Mouse (Mus musculus) MEL (cell line): Measurements from ENCODE around the gene Bst2. TPM values are rescaled to one million over a fixed set of nuclear protein-coding genes. Genes with fewer than 3 reads are reported as not detected.

Experiments used
- DNase-seq: peaks from one replicate; pipeline ENCODE4 v3.0.0; 2011; ENCODE audit warnings: low read depth, low spot score
- H3K27ac ChIP-seq: 2 replicates; pipeline ENCODE4 v1.5.1; 2012; ENCODE audit warnings: low read depth, mild to moderate bottlenecking, control low read depth, low read length, moderate library complexity; ENCODE audit not compliant: control insufficient read depth
- H3K27me3 ChIP-seq, 2 experiments: fragments of 150-350 bp in 1 of 2; sonication (generic) in 1 of 2; 2 replicates each; pipeline ENCODE4 v1.6.1; 2012; ENCODE audit warnings: low read length in 2 of 2, mild to moderate bottlenecking in 2 of 2, improper control_type of control experiment in 1 of 2, moderate library complexity in 1 of 2; ENCODE audit not compliant: insufficient read depth in 2 of 2, control insufficient read depth in 1 of 2
- H3K36me3 ChIP-seq, 2 experiments: 2 replicates each; pipeline ENCODE4 v1.6.1; 2012 to 2014; ENCODE audit warnings: low read length in 2 of 2, improper control_type of control experiment in 1 of 2, inconsistent platforms in 1 of 2, mild to moderate bottlenecking in 1 of 2; ENCODE audit not compliant: insufficient read depth in 2 of 2, control insufficient read depth in 1 of 2
- H3K4me1 ChIP-seq, 2 experiments: fragments of 150-350 bp in 1 of 2; sonication (generic) in 1 of 2; 2 replicates each; pipeline ENCODE4 v1.6.1; 2012; ENCODE audit warnings: low read length in 2 of 2, improper control_type of control experiment in 1 of 2, mild to moderate bottlenecking in 1 of 2; ENCODE audit not compliant: insufficient read depth in 2 of 2, control insufficient read depth in 1 of 2
- H3K4me3 ChIP-seq, 2 experiments: fragments of 150-350 bp in 1 of 2; sonication (generic) in 1 of 2; 2 replicates each; pipeline ENCODE4 v1.5.1; 2012; ENCODE audit warnings: low read depth in 2 of 2, low read length in 2 of 2, mild to moderate bottlenecking in 2 of 2, moderate library complexity in 2 of 2, control low read depth in 1 of 2, improper control_type of control experiment in 1 of 2; ENCODE audit not compliant: control insufficient read depth in 1 of 2, insufficient read depth in 1 of 2
- H3K79me2 ChIP-seq: 2 replicates; pipeline ENCODE4 v1.6.1; 2012; ENCODE audit warnings: mild to moderate bottlenecking, low read length, moderate library complexity; ENCODE audit not compliant: control insufficient read depth, poor library complexity, insufficient read depth
- H3K9ac ChIP-seq: 2 replicates; pipeline ENCODE4 v1.6.1; 2012; ENCODE audit warnings: low read depth, mild to moderate bottlenecking, control low read depth, low read length, moderate library complexity; ENCODE audit not compliant: control insufficient read depth, poor library complexity, severe bottlenecking
- H3K9me3 ChIP-seq: fragments of 150-350 bp; sonication (generic); replicated peaks from 2 replicates; pipeline ENCODE4 v1.6.1; 2012; ENCODE audit warnings: mild to moderate bottlenecking, low read length, improper control_type of control experiment, moderate library complexity; ENCODE audit not compliant: insufficient read depth
- BHLHE40 ChIP-seq: IDR thresholded peaks from 2 replicates; pipeline ENCODE4 v1.6.1; 2012; ENCODE audit warnings: low read depth, mild to moderate bottlenecking, inconsistent platforms, low read length, improper control_type of control experiment, borderline replicate concordance
- CHD2 ChIP-seq: IDR thresholded peaks from 2 replicates; pipeline ENCODE4 v1.6.1; 2011; ENCODE audit warnings: low read length, improper control_type of control experiment
- E2F4 ChIP-seq: IDR thresholded peaks from 2 replicates; pipeline ENCODE4 v1.6.1; 2011; ENCODE audit warnings: low read depth, low read length, improper control_type of control experiment, borderline replicate concordance
- EP300 ChIP-seq, 2 experiments: IDR thresholded peaks; 2 replicates each; pipeline ENCODE4 v1.6.1; 2011; ENCODE audit warnings: improper control_type of control experiment in 2 of 2, low read length in 2 of 2, low read depth in 1 of 2, mild to moderate bottlenecking in 1 of 2
- ETS1 ChIP-seq: IDR thresholded peaks from 2 replicates; pipeline ENCODE4 v1.6.1; 2012; ENCODE audit warnings: low read depth, mild to moderate bottlenecking, inconsistent platforms, low read length, improper control_type of control experiment, moderate library complexity
- GABPA ChIP-seq: IDR thresholded peaks from 2 replicates; pipeline ENCODE4 v1.6.1; 2012; ENCODE audit warnings: low read depth, mild to moderate bottlenecking, inconsistent platforms, low read length, improper control_type of control experiment, moderate library complexity
- HCFC1 ChIP-seq: IDR thresholded peaks from 2 replicates; pipeline ENCODE4 v1.6.1; 2012; ENCODE audit warnings: low read depth, mild to moderate bottlenecking, inconsistent platforms, low read length, improper control_type of control experiment, moderate library complexity
- KAT2A ChIP-seq: conservative IDR thresholded peaks from 2 replicates; pipeline ENCODE4 v1.6.1; 2012; ENCODE audit warnings: low read depth, low read length, improper control_type of control experiment, inconsistent platforms
- MAFK ChIP-seq: IDR thresholded peaks from 2 replicates; pipeline ENCODE4 v1.6.1; 2011; ENCODE audit warnings: low read depth, mild to moderate bottlenecking, low read length, improper control_type of control experiment, borderline replicate concordance
- MAZ ChIP-seq: IDR thresholded peaks from 2 replicates; pipeline ENCODE4 v1.6.1; 2012; ENCODE audit warnings: low read depth, mild to moderate bottlenecking, inconsistent platforms, low read length, improper control_type of control experiment
- MEF2A ChIP-seq: IDR thresholded peaks from 2 replicates; pipeline ENCODE4 v1.6.1; 2014; ENCODE audit warnings: low read depth, mild to moderate bottlenecking, inconsistent platforms, low read length, improper control_type of control experiment; ENCODE audit not compliant: poor library complexity, insufficient replicate concordance, severe bottlenecking; ENCODE audit errors: extremely low read depth
- MYB ChIP-seq: IDR thresholded peaks from 2 replicates; pipeline ENCODE4 v1.6.1; 2011; ENCODE audit warnings: mild to moderate bottlenecking, low read depth, low read length, improper control_type of control experiment
- MYC ChIP-seq: IDR thresholded peaks from 2 replicates; pipeline ENCODE4 v1.6.1; 2011; ENCODE audit warnings: low read depth, mild to moderate bottlenecking, low read length, improper control_type of control experiment, moderate library complexity
- NELFE ChIP-seq: IDR thresholded peaks from 2 replicates; pipeline ENCODE4 v1.6.1; 2011; ENCODE audit warnings: low read depth, low read length, improper control_type of control experiment
- NRF1 ChIP-seq: IDR thresholded peaks from 2 replicates; pipeline ENCODE4 v1.6.1; 2014; ENCODE audit warnings: low read depth, mild to moderate bottlenecking, inconsistent platforms, low read length, improper control_type of control experiment, moderate library complexity; ENCODE audit not compliant: poor library complexity, insufficient read depth, severe bottlenecking
- POLR2A ChIP-seq, 2 experiments: IDR thresholded peaks; 2 replicates each; pipeline ENCODE4 v1.6.1; 2011 to 2012; ENCODE audit warnings: low read length in 2 of 2, mild to moderate bottlenecking in 2 of 2, control low read depth in 1 of 2, improper control_type of control experiment in 1 of 2, low read depth in 1 of 2, moderate library complexity in 1 of 2; ENCODE audit not compliant: control insufficient read depth in 1 of 2, insufficient read depth in 1 of 2, poor library complexity in 1 of 2
- POLR2AphosphoS2 ChIP-seq: IDR thresholded peaks from 2 replicates; pipeline ENCODE4 v1.6.1; 2011; ENCODE audit warnings: low read length, improper control_type of control experiment
- POLR2AphosphoS5 ChIP-seq: IDR thresholded peaks from 2 replicates; pipeline ENCODE4 v1.6.1; 2012; ENCODE audit warnings: low read depth, borderline replicate concordance, mild to moderate bottlenecking, inconsistent platforms, low read length, moderate library complexity, mixed read lengths
- RAD21 ChIP-seq: IDR thresholded peaks from 2 replicates; pipeline ENCODE4 v1.6.1; 2011; ENCODE audit warnings: mild to moderate bottlenecking, low read depth, low read length, improper control_type of control experiment
- SMC3 ChIP-seq: IDR thresholded peaks from 2 replicates; pipeline ENCODE4 v1.6.1; 2011; ENCODE audit warnings: low read depth, low read length, improper control_type of control experiment
- TBP ChIP-seq: IDR thresholded peaks from 2 replicates; pipeline ENCODE4 v1.8.0; 2011; ENCODE audit warnings: low read depth, low read length, improper control_type of control experiment
- TCF12 ChIP-seq: IDR thresholded peaks from 2 replicates; pipeline ENCODE4 v1.6.1; 2014; ENCODE audit warnings: low read depth, mild to moderate bottlenecking, inconsistent platforms, low read length, improper control_type of control experiment, moderate library complexity
- USF1 ChIP-seq: IDR thresholded peaks from 2 replicates; pipeline ENCODE4 v1.6.1; 2014; ENCODE audit warnings: low read depth, mild to moderate bottlenecking, inconsistent platforms, low read length, improper control_type of control experiment, moderate library complexity
- USF2 ChIP-seq, 2 experiments: IDR thresholded peaks; 2 replicates each; pipeline ENCODE4 v1.6.1; 2011 to 2012; ENCODE audit warnings: improper control_type of control experiment in 2 of 2, low read length in 2 of 2, borderline replicate concordance in 1 of 2, inconsistent platforms in 1 of 2, low read depth in 1 of 2, mild to moderate bottlenecking in 1 of 2; ENCODE audit not compliant: insufficient read depth in 1 of 2
- ZC3H11A ChIP-seq: IDR thresholded peaks from 2 replicates; pipeline ENCODE4 v1.6.1; 2012; ENCODE audit warnings: low read depth, mild to moderate bottlenecking, inconsistent platforms, low read length, improper control_type of control experiment
- ZKSCAN1 ChIP-seq: IDR thresholded peaks from 2 replicates; pipeline ENCODE4 v1.6.1; 2012; ENCODE audit warnings: low read depth, mild to moderate bottlenecking, inconsistent platforms, low read length, improper control_type of control experiment, moderate library complexity
- ZMIZ1 ChIP-seq: IDR thresholded peaks from 2 replicates; pipeline ENCODE4 v1.6.1; 2012; ENCODE audit warnings: low read depth, mild to moderate bottlenecking, inconsistent platforms, low read length, improper control_type of control experiment, moderate library complexity
- polyA plus RNA-seq, 2 experiments: library from polyadenylated mRNA; stranded (reverse) in 1 of 2; unstranded in 1 of 2; fragments of >175 nt in 1 of 2; fragments of >200 nt in 1 of 2; gene quantifications; 2 replicates each; pipeline versions ENCODE4 v1.2.1 to v1.2.4; 2012; ENCODE audit warnings: low replicate concordance in 2 of 2, low read depth in 1 of 2; ENCODE audit not compliant: insufficient read length in 2 of 2, insufficient read depth in 1 of 2, missing spikeins in 1 of 2
- total RNA-seq: library from RNA; depleted of rRNA; stranded (reverse); fragments of 300-350 nt; gene quantifications from 2 replicates; pipeline ENCODE4 v1.2.3, GENCODE M21; 2012

Gene Bst2
- total and polyA plus RNA-seq, 3 experiments, result 49.9 to 125 TPM; not detected in 1

DNA sequence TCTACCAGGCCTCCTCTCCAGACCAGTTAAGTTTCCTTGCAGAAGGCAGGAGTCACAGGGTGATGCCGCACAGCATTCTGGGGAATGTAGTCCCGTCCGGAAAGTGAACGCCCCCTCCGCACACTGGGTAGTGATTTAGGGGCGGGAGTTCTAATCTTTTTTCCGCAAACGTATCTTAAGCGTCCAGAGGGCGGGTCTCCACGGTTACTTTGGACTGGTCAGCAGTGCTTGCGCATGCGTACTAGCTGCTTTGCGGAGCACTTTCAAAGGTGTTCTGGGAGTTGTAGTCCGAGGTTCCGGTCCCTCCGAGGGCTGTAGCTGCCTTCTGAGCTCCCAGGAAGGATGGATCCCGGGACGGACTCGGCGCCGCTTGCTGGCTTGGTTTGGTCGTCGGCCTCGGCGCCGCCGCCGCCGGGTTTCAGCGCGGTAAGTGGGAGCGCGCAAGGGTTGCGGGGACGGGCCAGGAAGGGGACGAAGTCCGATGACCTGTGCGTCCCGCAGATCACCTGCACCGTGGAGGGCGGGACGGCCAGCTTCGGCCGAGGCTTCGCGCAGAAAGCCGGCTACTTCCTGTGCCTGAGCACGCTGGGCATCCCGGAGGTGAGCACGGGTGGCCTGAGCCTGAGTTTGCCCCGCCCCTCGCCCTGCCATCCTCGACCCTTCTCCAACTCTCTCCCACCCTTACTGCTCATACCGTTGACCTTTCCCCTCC, 5.5 kb upstream of the Bst2 start, which contains the start of gene Mvb12a (continued):
- TF ChIP-seq USF1, result peak; percentile 82
- TF ChIP-seq E2F4, result peak; percentile 80; the same call in 1 of the 2 replicates
- TF ChIP-seq POLR2AphosphoS2, result no peak
- TF ChIP-seq CHD2, result peak; percentile 19; the same call in 1 of the 2 replicates
- TF ChIP-seq TCF12, result peak; percentile 43; the same call in 1 of the 2 replicates
- TF ChIP-seq MYB, result no peak
- TF ChIP-seq USF2 (IDR thresholded peaks at IDR 0.05; ENCODE audit: borderline replicate concordance in 1 of 2, insufficient read depth in 1 of 2, low read depth in 1 of 2, low read length in 2 of 2), result no peak
- TF ChIP-seq BHLHE40, result no peak
- peak; percentile 94 for TF ChIP-seq NRF1
- no peak for TF ChIP-seq ZC3H11A
- TF ChIP-seq ZKSCAN1, result no peak
- no peak for TF ChIP-seq SMC3
- TF ChIP-seq ETS1, result peak; percentile 52; the same call in 1 of the 2 replicates
- TF ChIP-seq NELFE, result peak; percentile 53; the same call in 1 of the 2 replicates
- no peak for TF ChIP-seq POLR2AphosphoS5
- peak; percentile 60; the same call in 1 of the 2 replicates for TF ChIP-seq MYC
- TF ChIP-seq MAZ, result peak; percentile 75
- TF ChIP-seq KAT2A, result peak; percentile 96; the same call in 1 of the 2 replicates
- TF ChIP-seq HCFC1, result peak; percentile 98
- peak in 1 of 2 experiments; percentile 33; a peak in 1 of 4 replicates for TF ChIP-seq POLR2A (IDR thresholded peaks at IDR 0.05; ENCODE audit: control insufficient read depth in 1 of 2, insufficient read depth in 1 of 2, low read depth in 1 of 2, low read length in 2 of 2, poor library complexity in 1 of 2)

DNA sequence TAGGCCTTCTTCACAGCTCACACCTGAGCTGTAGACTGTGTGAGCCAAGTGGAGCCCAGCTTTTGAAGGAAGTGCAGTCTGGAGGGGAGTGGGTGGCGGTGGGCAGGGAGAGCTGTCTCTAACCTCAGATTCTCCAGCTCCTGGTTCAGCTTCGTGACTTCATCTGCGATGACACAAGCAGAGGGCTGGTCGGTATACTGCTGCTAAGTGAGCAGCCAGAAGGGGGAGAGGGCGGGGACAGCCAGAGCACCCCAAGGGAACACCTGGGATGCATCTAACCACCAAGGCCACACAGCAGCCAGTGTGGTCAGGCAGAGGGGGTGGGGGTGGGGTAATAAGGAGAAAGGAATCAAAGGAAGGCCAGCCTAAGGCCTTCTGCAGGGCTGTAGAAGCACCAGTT, 1.6 kb downstream of the Bst2 start:
- Histone ChIP-seq H3K79me2 (peaks cover 1% of the 10 kb centered on the region), H3K4me3 (no peak overlapping the region), H3K27me3 (no peaks in the 10 kb centered on the region), H3K36me3 (peaks cover 0 to 3% of the 10 kb centered on the region in 2 experiments; a peak in 1 of 4 replicates), H3K4me1 (peaks cover 0 to 8% of the 10 kb centered on the region in 2 experiments; a peak in 2 of 4 replicates)
- DNase-seq, result no peak
- TF ChIP-seq MEF2A (no peak), GABPA (no peak), USF1 (no peak), TBP (no peak), USF2 (IDR thresholded peaks at IDR 0.05; ENCODE audit: borderline replicate concordance in 1 of 2, insufficient read depth in 1 of 2, low read depth in 1 of 2, low read length in 2 of 2) (no peak), RAD21 (no peak), TCF12 (no peak), HCFC1 (no peak), ZMIZ1 (no peak), EP300 (IDR thresholded peaks at IDR 0.05; ENCODE audit: low read depth in 1 of 2, low read length in 2 of 2) (no peak), BHLHE40 (no peak), MAZ (no peak), MAFK (no peak), ETS1 (no peak), ZKSCAN1 (no peak), POLR2A (IDR thresholded peaks at IDR 0.05; ENCODE audit: control insufficient read depth in 1 of 2, insufficient read depth in 1 of 2, low read depth in 1 of 2, low read length in 2 of 2, poor library complexity in 1 of 2) (no peak)
- TF ChIP-seq, all 39 proteins: peak for 0
- Histone ChIP-seq H3K9me3 (no peaks in the 10 kb centered on the region), H3K27ac (no peak overlapping the region), H3K9ac (no peak overlapping the region)
